Mouse (Mus musculus) adrenal gland, postnatal 36 days (tissue): ENCODE measurements around the gene Cdkn2b. TPM values are rescaled to one million over a fixed set of nuclear protein-coding genes. Genes with fewer than 3 reads are reported as not detected.

Source experiments
- DNase-seq, 2 experiments: peaks; one replicate each; pipeline ENCODE4 v3.0.0; 2021; ENCODE audit warnings: mixed read lengths in 1 of 2
- long read RNA-seq, 2 experiments: library from polyadenylated mRNA; stranded (forward); transcript quantifications; one replicate each; pipeline ENCODE4 v2.0.0; 2021; ENCODE audit warnings: borderline sequencing depth in 2 of 2
- total RNA-seq, 2 experiments: library from RNA; stranded (reverse); gene quantifications; 2 replicates each; pipeline ENCODE4 v1.2.3; 2021

Gene Cdkn2b
- total RNA-seq = 10 to 100 TPM in 1 of 2 experiments, 1 to 10 TPM in 1; 4.8 to 10.3 TPM
- long read RNA-seq, experiment 1, transcript Cdkn2b-201 (2 exons, 1,390 nt) = major isoform, 5 of 5 reads
- long read RNA-seq, experiment 1, partial matches to known transcripts = 0 of 5 reads
- long read RNA-seq, experiment 1, other reads (novel, unspliced or antisense) = 0 of 5 reads
- long read RNA-seq, experiment 2, transcript Cdkn2b-201 (2 exons, 1,390 nt) = major isoform, 10 of 10 reads
- long read RNA-seq, experiment 2, partial matches to known transcripts = 0 of 10 reads
- long read RNA-seq, experiment 2, other reads (novel, unspliced or antisense) = 0 of 10 reads

DNA sequence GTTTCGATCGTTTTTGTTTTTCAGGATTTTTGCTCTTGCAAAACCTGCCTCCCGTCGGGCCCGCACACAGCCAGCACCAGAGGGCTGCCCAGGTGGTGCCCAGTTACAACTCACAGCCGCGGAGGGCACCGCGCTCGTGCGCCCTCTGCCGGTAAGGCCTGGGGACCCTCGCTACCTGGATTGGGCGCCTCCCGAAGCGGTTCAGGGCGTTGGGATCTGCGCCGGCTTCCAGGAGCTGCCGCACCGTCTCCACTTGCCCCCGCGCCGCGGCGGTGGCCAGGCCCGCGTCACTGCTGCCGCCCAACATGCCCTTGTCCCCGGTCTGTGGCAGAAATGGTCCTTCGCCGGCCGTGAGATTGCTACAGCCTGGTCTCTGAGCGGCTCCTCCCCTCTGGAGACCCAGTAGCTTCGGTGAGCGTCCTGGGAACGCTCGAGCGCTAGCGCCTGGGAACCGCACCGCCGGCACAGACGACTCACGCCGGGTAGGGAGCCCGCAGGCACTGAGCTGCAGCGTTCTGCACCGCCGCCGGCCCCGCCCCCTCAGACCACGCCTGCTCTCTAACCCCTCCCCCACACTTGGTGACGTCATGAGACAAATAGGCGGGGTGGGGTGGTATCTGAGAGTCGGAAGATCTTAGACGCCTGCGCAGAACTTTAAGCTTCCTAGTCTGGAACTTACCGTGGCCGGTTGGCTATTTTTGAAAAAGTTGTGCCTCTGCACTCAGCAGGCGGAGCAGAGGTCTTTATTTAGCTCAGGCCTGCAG is at the start of gene Cdkn2b:
TSS of gene Cdkn2b (minus strand) at position 549 of the 764 bp plus-strand sequence.
- peak; percentile 97 to 98 for DNase-seq

DNA sequence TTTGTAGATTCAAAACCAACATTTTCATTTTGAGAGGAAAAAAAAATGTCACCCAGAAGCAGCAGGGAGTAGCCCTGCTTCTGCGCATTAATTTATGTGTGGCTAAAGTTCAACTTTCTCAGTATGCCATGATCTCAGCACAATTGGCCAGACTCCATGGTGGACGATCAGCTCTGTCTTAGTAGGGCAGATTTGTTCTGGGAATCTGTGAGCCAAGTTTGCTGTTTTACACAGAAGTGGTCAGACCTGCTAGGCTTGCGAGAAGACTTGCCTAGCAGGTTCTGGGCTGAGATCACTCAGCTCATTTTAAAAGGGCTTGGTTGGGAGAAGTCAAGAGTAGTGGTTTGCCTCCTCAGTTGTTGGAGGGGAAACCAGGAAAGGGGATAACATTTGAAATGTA is 49.5 kb upstream of the Cdkn2b start:
- peak; percentile 43 to 59 for DNase-seq

DNA sequence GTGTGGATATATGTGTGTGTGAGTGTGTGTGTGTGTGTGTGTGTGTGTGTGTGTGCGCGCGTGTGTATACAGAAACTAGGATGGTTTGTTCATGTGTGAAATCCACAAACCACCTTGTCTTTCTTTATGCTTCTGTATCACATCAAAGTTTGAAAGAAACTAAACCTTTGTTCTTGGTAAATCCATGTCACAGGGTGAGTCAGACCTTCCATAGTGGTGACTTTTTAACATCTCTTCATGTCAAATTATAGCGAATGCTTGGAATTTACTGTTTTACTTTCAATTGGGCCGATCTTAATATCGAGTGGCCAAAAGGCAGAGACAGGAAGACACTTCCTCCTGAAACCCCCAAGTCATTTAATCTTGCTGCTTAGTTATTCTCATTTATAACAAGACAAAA is 48.7 kb upstream of the Cdkn2b start:
- DNase-seq = no peak

DNA sequence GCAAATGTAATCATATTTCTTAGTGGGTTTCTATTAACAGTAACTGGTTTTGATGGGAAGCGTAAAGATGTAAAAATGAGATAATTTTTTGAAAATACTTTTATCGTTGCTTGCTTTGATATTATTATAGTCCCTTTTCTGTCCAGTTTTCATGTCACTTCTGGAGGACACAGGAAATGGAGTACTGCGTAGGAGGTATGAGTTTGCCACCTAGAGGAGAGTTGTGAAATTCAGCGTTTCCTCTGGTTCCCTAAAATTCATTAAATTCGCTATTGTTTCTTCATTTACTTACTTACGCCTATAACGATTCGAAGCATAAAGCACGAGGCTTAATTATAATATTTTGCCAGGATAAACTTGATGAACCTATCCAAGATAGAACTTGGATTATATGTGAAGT is 43.1 kb upstream of the Cdkn2b start:
- no peak for DNase-seq

DNA sequence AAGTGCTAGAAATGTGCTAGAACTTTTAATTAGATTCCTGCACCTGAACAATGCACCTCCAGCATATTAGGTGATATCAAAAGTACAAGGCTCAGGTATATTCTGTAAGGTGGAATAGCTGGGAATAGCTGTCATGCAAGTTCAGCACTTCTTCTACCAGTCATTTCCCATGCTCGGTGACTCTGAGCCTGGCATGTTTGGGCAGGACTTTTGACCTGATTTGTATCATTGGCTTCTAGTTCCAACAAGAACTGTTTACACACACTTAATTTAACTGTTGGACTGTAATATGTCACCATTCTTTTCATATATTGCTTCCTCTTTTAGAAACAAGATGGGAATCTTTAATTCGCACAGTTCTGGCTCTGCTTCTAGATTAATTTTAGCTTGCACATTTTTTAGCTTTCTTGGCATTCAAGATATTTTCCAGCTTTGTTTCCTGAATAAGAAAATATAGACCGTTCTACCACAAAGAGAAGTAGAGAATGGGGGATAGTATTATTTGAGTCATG is 42.3 kb upstream of the Cdkn2b start:
- no peak for DNase-seq

DNA sequence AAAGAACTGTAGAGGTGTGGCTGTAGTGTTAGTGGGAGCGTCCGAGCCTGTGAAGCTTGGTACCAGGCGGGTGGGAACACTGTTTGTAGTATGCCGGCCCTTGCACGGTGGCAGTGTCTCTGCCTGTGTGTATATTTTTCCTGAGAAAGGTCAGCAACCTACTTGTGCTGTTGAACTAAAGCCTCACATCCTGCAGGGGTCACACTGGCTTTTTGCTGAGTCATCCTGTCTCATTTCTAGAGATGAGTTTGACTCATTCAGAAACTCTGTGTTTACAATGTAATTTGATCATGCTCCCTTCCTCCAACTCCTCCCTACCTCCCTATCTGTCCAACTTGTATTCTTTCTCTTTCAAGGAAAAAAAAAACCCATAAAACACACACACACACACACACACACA is 40.6 kb upstream of the Cdkn2b start:
- peak; percentile 29 to 39 for DNase-seq

DNA sequence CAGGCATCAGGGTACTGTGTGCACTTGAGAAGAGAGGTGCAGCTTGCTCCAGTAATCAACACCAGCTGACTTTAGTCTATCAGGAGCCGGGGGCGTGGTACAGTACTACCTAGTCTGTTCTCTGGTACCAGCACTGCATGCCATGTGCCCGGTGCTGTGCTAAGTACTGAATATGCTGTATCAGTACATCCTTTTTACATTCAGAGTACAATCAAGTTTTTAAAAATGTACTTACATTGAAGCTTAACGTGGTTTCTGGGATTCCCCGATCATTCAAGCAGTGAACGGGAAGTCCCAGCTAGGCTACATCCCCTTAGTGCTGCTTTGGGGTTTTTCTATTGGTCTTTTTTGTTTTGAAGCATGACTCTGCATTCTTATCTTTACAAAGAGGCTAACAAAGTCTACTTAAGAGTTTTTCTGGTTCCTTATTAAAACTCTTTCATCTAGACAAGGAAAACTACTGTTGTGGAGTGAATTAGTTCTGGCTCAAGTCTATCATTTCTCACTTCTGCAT is 40.2 kb upstream of the Cdkn2b start:
- no peak for DNase-seq

DNA sequence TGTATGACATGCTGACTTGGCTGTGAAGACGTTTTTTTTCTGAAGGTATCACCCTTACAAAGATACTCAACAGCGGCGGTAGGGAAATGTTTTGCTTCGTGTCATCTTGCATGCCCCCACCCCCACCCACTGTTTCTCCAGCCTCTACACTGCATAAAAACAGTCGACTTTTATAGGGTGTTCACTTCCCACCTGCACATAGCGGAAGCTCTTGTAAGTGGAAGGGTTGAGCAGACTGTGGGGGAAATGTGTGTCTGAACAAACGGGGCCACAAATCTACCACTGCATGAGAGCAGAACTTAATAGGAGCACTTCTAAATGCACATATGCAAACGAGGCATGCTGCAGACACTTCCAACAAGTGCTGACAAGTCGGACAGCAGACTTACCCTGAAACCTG is 39.6 kb upstream of the Cdkn2b start:
- no peak for DNase-seq

DNA sequence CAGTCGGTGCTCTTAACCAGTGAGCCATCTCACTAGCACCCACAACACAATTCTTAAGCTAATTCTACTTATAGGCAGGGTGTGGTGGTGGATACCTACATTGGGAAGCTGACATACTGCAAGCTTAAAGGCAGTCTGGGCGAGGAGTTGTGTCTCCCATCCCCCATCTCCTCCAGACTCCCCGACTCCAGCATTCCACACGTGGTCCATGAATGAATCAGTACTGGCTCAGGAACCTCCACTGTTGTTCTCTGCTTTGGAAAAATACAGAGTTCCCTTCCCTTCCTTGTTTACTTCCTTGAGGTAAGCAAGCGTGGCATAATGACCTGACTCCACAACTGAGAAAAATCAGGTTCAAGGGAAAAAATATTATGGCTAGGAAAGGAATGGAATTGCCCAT is 38.0 kb upstream of the Cdkn2b start:
- no peak for DNase-seq

DNA sequence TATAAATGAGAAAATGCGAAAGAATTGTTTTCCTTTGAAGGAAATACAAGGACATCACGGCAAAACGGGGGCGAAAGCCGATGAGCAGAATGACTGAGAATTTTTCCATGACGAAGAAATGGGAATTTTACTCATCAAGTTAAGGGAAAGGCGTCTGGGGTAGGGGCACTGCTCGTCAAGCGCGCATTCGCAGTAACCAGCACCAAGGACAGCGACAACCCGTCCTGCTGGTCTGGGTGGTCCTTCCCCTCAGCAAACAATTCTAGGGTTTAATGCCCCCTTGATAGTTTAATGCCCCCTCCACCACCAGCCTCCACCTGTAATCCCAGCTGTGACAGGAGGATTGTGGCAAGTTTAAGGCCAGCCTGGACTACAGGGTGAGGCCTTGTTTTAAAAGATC is 2.6 kb upstream of the Cdkn2b start:
- peak; percentile 20 to 40 for DNase-seq

DNA sequence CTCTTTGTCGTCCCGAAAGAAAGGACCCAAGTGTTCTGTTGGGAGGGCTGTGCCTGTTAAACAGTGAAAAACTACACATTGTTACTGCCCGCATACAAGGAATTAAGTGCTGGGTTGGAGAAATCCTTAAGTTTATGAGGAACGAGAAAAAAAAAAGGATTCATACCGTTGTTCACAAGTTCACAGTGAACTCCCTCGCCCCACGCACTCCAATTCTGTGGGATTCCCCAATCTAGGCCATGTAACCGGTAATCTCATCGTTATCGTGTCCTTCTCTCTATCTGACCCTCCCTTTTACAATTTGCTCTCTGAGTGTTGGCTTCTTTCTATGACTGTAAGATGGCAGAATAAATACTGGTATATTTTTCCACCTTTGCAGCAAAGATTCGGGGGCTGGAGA is 843 bp downstream of the Cdkn2b start:
- DNase-seq = no peak

DNA sequence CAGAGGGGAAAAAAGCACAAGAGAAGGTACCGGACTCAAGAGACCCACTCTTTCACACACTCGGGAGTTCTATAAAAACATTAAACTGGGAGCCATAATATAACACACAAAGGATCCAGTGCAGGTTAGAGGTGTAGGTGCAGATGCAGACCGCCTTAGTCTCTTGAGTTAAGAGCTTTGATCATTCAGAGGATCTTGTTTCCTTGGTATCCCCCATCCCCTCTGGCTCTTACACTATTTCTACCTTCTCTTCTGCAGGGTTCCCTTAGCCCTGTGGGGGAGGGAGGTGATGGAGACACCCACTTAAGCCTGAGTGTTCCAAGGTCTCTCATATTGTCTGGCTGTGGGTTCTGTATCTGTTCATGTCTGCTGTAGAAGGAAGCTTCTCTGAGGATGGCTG is 2.8 kb downstream of the Cdkn2b start:
- no peak for DNase-seq

DNA sequence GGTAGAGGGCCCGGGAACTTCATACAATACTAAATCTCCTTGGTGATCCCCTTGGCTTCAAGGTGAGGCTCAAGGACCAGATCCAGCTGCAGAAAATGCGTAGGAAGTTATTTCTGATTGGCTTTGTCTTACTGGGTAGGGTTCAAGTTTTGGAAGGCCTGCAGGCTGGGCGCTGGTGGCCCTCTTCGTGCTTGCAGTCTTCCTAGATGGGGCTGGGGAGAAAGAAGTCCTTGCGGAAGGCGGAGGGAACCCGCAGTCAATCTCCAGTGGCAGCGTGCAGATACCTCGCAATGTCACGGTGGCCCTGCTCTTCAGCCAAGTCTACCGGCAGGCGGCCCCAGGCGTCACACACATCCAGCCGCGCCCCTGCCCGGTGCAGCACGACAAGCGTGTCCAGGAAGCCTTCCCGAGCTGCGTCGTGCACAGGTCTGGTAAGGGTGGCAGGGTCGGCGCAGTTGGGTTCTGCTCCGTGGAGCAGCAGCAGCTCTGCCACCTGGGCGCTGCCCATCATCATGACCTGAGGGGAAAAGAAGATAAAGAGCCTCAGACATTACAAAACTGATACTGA is 4.0 kb downstream of the Cdkn2b start:
- no peak for DNase-seq

DNA sequence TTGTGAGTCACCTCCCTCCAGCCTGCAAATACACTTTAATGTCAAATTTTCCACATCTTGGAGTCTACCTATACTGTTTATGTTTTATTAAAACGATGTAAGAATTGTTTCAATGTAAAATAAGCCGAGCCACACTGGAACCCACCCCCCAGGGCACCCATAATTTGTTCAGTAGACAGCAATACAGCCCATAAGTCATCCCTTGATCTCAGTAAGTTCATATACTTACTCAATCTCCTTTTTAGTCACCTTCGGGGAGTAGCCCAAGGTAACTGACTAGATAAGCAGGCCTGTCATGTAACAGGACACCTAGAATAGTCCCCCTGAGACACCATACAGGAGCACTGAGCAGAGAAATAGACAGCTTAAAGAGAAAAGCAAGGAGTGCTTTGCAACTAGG is 5.1 kb downstream of the Cdkn2b start:
- no peak for DNase-seq

DNA sequence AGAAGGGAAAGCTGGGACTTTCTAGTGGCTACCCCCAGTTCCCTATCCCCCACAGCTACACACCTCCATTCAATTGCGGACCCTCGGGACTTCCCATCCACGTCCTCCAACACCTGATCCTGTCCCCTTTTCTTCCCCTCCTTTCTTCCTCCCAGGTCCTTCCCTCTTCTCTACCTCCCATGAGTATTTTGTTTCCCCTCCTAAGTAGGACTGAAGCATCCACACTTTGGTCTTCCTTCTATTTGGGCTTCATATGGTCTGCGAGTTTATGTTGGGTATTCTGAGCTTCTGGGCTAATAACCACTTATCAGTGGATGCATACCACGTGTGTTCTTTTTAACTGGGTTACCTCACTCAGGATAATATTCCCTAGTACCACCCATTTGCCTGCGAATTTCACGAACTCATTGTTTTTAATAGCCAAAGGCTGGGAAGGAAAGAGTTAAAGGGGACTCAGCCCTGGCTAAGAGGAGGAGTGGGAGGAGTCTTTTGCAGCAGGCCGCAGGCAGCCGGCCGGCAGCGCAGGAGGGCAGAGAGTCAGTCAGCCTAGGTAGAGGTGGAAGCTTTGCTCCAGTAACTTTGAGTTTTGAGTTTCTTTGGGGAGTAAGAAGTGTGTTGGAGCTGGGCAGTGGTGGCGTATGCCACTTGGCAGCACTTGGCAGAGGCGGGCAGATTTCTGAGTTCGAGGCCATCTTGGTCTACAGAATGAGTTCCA is 7.4 kb downstream of the Cdkn2b start:
- DNase-seq = peak in 1 of 2 experiments; percentile 47

DNA sequence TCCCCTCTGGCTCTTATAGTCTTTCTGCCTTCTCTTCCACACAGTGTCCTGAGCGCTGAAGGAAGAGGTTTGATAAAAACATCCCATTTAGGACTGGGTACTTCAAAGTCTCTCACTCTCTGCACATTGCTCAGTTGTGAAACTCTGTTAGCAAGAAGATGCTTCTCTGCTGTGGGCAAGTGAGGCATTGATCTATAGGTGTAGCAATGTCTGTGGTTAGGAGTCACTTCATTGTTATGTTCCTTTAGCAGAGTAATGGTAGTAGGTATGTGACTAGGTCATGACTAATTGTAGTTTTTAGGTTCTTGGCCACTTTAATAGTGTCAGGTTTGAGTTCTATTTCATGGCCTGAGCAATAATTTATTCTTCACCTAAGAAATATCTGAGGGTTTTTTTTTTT is 8.7 kb downstream of the Cdkn2b start:
- DNase-seq = no peak

DNA sequence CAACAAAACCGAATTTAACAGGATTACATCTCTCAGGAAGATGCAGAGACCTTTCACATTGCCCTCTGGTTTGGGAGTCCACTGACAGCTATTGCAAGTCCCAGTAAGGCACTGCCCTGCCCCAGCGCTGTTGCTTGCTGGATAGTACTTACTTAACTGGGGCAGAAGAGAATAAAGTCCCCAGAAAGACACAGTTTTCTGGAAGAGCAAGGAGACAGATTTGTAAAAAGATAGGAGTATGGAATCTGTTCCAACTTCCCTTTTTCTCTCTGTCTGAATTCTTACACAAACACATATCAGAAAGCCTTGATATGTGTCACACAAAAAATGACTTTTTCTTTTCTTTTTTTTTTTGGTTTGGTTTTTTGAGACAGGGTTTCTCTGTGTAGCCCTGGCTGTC is 11.1 kb downstream of the Cdkn2b start:
- DNase-seq = no peak

DNA sequence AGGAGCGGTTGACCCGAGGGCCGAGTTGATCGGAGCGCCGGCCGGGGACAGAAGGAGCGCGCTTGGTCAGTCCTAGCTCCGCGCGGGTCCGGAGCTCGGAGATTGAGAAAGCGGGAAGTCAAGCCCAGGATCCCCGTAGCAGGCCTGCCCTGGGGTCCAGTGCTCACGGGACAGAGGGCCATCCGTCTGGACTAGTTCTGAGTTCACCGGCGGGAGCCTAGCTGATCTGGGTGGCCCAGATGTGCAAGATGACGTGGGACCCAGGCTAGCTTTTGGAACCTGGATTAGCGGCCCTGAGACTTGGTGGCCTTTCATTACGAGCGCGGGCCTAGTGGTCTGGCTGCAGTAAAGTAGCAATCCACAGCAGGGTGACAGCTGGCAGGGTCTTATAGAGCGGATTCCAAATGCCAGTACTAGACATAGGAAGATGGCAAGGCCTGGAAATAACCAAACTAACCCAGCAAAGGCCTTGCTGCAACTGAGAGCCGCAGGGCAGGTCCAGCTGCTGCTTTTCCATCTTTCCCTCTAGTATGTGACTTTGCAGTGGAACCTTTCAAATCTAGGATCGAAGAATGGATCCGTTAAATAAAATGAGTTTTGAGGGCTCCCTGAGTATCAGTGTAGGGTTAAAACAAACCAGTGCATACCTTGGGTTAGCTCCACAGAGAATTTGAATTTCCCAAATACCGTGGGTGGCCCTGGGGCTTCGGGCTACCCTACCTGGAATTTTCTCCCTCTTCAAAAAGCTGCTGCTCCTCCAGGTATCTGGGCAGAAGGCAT is 15.2 kb downstream of the Cdkn2b start:
- DNase-seq = no peak

DNA sequence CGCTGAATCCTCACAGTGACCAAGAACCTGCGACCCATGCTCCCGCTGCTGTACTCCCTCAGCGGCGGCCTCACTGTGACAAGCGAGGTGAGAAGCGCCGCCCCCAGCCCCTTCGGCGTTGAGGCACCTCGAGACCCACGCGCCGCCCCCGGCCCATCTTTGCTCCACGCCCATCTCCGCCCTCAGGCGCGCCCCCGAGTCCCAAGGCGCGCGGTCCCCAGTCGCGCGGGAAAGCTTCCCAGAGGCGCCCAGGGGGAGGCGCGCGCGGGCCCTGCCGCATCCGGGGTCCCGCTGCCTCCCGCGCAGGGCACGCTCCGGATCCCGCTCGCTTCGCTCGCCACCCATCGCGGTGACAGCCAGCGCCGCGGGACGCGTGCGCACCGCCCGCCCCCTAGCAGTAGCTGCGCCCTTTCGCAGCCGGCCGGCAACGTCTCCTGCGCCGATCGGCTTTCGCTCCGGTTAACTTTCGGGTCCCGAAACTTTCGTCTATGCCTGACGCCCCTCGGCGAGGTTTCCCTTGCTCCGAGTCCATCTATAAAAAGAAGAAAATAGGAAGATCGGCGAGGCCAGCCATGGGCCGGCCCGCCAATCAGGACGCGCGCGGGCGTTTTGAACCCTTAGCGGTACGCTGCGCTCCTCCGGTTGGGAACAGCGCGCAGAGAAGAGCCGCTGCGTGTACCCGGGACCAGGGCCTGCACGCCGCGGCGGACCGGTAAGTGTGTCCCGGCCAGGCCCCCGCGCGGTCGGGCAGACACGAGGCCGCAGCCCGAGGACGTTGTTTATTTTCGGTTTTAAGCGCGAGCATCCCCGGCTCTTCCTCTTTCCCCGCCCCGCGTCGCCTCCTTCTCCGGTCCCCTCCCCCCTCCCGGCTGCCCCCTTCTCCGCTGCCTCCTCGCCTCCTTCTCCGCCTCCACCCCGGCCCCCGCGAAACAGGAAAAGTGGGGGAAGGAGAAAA is 16.1 kb downstream of the Cdkn2b start, which contains the start of gene Cdkn2a:
TSS of gene Cdkn2a (minus strand) at position 168 of the 955 bp plus-strand sequence.
- DNase-seq = peak; percentile 75 to 85

DNA sequence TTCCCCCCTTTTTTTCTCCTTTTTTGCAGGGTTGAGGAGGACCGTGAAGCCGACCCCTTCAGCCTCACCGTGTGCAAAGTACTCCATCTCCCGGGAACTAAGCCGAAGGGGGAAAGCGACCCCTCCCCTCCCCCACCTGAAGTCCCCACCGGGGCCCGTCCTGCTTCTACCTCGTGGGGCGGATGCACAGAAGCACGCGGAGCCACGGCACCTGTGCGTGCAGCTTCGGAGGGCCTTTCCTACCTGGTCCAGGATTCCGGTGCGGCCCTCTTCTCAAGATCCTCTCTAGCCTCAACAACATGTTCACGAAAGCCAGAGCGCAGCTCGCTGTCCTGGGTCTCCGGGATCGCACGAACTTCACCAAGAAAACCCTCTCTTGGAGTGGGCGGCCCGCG is 16.8 kb downstream of the Cdkn2b start:
- DNase-seq = no peak
